Comparison of ENCODE assay signal across 26 mouse cellular contexts in the genomic region with DNA sequence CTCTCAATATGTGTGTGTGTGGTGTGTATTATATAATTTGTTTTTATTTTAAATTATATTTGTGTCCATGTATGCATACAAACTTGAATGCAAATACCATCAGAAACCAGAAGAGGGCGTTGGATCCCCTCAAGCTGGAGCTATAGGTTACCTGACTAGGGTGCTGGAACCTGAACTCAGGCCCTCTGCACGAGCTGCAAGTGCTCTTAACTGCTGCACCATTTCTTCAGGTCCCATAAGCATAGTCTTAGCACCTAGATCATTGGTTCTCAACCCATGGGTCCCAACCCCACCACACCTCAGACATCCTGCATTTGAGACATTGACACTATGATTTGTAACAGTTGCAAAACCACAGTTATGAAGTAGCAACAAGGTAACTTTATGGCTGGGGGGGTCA. TPM values are rescaled to one million over a fixed set of nuclear protein-coding genes. Genes with fewer than 3 reads are reported as not detected.
DNase-seq lines count a peak whose midpoint lies in the region; ATAC-seq and TF ChIP-seq lines count a peak whose summit lies in the region.
"Had no signal": no experiment of that assay in that cellular context is flagged by ENCODE, and none has a peak within 500 bp of the region (broad histone marks: within the 10 kb centered on the region; RNA-seq: fewer than 3 reads in every experiment).

No protein-coding gene starts in this region.

- no peak for TF ChIP-seq EP300 in liver, postnatal 0 days (IDR thresholded peaks at IDR 0.05; ENCODE audit: low read depth)

- no peak overlapping the region for H3K4me3 ChIP-seq in liver, postnatal 0 days (ENCODE audit: low read depth, low read length)
- no peak overlapping the region for H3K4me3 ChIP-seq in liver, embryonic 12.5 days
- H3K4me3 ChIP-seq: embryonic facial prominence, embryonic 10.5 days; heart, embryonic 15.5 days; hindbrain, embryonic 15.5 days; liver, embryonic 13.5 days; midbrain, embryonic 12.5 days; neural tube, embryonic 12.5 days had no signal

- 51% methylated on average over 2 of the region's 2 CpGs for WGBS in liver, postnatal 0 days (ENCODE audit: insufficient replicate concordance)
- WGBS in liver, embryonic 12.5 days (ENCODE audit: insufficient replicate concordance), result 49% methylated on average over 2 of the region's 2 CpGs

- no peak overlapping the region for H3K9ac ChIP-seq in liver, postnatal 0 days (replicated peaks)
- no peak overlapping the region for H3K9ac ChIP-seq in liver, embryonic 12.5 days
- H3K9ac ChIP-seq: heart, embryonic 15.5 days; hindbrain, embryonic 15.5 days; liver, embryonic 13.5 days; midbrain, embryonic 12.5 days; neural tube, embryonic 12.5 days had no signal

- ATAC-seq in CD4-positive, CD25-positive, alpha-beta regulatory T cell, adult 4 months, result no peak
- ATAC-seq in liver, postnatal 0 days, result no peak
- ATAC-seq in liver, embryonic 12.5 days, result no peak

- peaks cover 12% of the 10 kb centered on the region for H3K27me3 ChIP-seq in liver, postnatal 0 days (ENCODE audit: insufficient read depth, low read length)
- peaks cover 35% of the 10 kb centered on the region for H3K27me3 ChIP-seq in liver, embryonic 12.5 days (replicated peaks)

- no peaks in the 10 kb centered on the region for H3K9me3 ChIP-seq in liver, postnatal 0 days (ENCODE audit: low read length)
- no peaks in the 10 kb centered on the region for H3K9me3 ChIP-seq in liver, embryonic 12.5 days (replicated peaks)
- H3K9me3 ChIP-seq: embryonic facial prominence, embryonic 10.5 days; heart, embryonic 15.5 days; hindbrain, embryonic 15.5 days; liver, embryonic 13.5 days; midbrain, embryonic 12.5 days; neural tube, embryonic 12.5 days had no signal

- H3K36me3 ChIP-seq in liver, postnatal 0 days (replicated peaks; ENCODE audit: insufficient read depth, low read length), result no peaks in the 10 kb centered on the region
- H3K36me3 ChIP-seq in liver, embryonic 12.5 days, result no peaks in the 10 kb centered on the region
- H3K36me3 ChIP-seq: embryonic facial prominence, embryonic 10.5 days; heart, embryonic 15.5 days; hindbrain, embryonic 15.5 days; liver, embryonic 13.5 days; midbrain, embryonic 12.5 days; neural tube, embryonic 12.5 days had no signal

- H3K4me1 ChIP-seq in liver, postnatal 0 days (ENCODE audit: insufficient read depth), result peaks cover 20% of the 10 kb centered on the region
- peaks cover 50% of the 10 kb centered on the region for H3K4me1 ChIP-seq in liver, embryonic 12.5 days

- peak; percentile 25 for TF ChIP-seq CTCF in liver, postnatal 0 days (IDR thresholded peaks at IDR 0.05; ENCODE audit: low read depth)

- peak; percentile 50 for DNase-seq in CD4-positive, CD25-positive, alpha-beta regulatory T cell, adult 2 months (ENCODE audit: low read depth, low spot score)
- DNase-seq in liver, postnatal 0 days, result no peak
- DNase-seq in A20 (ENCODE audit: low read depth, low spot score) (peak; percentile 60), ZHBTc4 (ENCODE audit: low read depth, low spot score) (peak; percentile 50)
- DNase-seq in adrenal gland, adult (ENCODE audit: inconsistent age in 2 of 2, low spot score in 1 of 2), result no peak
- DNase-seq in frontal cortex, adult 2 months (ENCODE audit: extremely low spot score in 1 of 2, low spot score in 1 of 2), result no peak
- DNase-seq: adrenal gland, postnatal 36 days; cerebellum, adult 8-10 months; gastrocnemius, postnatal 10 days; heart, adult 18-20 months; heart, postnatal 4 days; kidney, adult 18-20 months; kidney, postnatal 25 days; liver, embryonic 13.5 days; lung, postnatal 36 days; right cerebral cortex, adult 18-20 months; thymus, postnatal 36 days had no signal

- H3K4me2 ChIP-seq in liver, postnatal 0 days (ENCODE audit: low read depth, low read length), result no peak overlapping the region
- no peak overlapping the region for H3K4me2 ChIP-seq in liver, embryonic 12.5 days
- H3K4me2 ChIP-seq: heart, embryonic 15.5 days; hindbrain, embryonic 15.5 days; liver, embryonic 13.5 days; midbrain, embryonic 12.5 days; neural tube, embryonic 12.5 days had no signal

- H3K27ac ChIP-seq in liver, postnatal 0 days (ENCODE audit: low read depth), result 0 out of 2 replicates have a peak overlapping the region, but pooled peaks have one; percentile 24
- H3K27ac ChIP-seq in liver, embryonic 12.5 days, result no peak overlapping the region
- H3K27ac ChIP-seq: embryonic facial prominence, embryonic 10.5 days; heart, embryonic 15.5 days; hindbrain, embryonic 15.5 days; liver, embryonic 13.5 days; midbrain, embryonic 12.5 days; neural tube, embryonic 12.5 days had no signal

RNA-seq across cellular contexts. Expression of gene Ltb, which starts 2.5 kb away (rescaled TPM):
- polyA plus RNA-seq in CD4-positive, CD25-positive, alpha-beta regulatory T cell, adult 4 months (2017; shearing (Covaris generic)), result 100 to 1,000 TPM; 154 to 344 TPM
- 5.3 and 6.0 TPM in 2 replicates for polyA plus RNA-seq in liver, postnatal 0 days (2015; fragmentation: Nextera tagmentation; extraction: Ambion mirVana)
- 1.2 and 1.3 TPM in 2 replicates for polyA plus RNA-seq in liver, embryonic 12.5 days (2016; fragmentation: Nextera tagmentation; extraction: Ambion mirVana)
- polyA plus RNA-seq in frontal cortex, adult 2 months (2012; rRNA removed), result 0.78 and 0.88 TPM in 2 replicates

RNA-seq across cellular contexts. Expression of gene Lst1, which starts 3.5 kb away (rescaled TPM):
- 10 to 100 TPM in 1 of 2 experiments, 1 to 10 TPM in 1; 7.3 to 10.0 TPM for polyA plus RNA-seq in CD4-positive, CD25-positive, alpha-beta regulatory T cell, adult 4 months (2017; shearing (Covaris generic))
- polyA plus RNA-seq in liver, postnatal 0 days (2015; fragmentation: Nextera tagmentation; extraction: Ambion mirVana), result 41.2 and 44.2 TPM in 2 replicates
- polyA plus RNA-seq in liver, embryonic 12.5 days (2016; fragmentation: Nextera tagmentation; extraction: Ambion mirVana), result 20.8 and 23.7 TPM in 2 replicates
- 14.3 and 20.7 TPM in 2 replicates for polyA plus RNA-seq in frontal cortex, adult 2 months (2012; rRNA removed)

RNA-seq across cellular contexts. Expression of gene Tnf, which starts 10.1 kb away (rescaled TPM):
- 10 to 100 TPM; 15.3 to 23.5 TPM for polyA plus RNA-seq in CD4-positive, CD25-positive, alpha-beta regulatory T cell, adult 4 months (2017; shearing (Covaris generic))
- 0.59 and 0.75 TPM in 2 replicates for polyA plus RNA-seq in liver, postnatal 0 days (2015; fragmentation: Nextera tagmentation; extraction: Ambion mirVana)
- polyA plus RNA-seq in liver, embryonic 12.5 days (2016; fragmentation: Nextera tagmentation; extraction: Ambion mirVana), result 0.33 and 0.36 TPM in 2 replicates
- 0.11 and 0.14 TPM in 2 replicates for polyA plus RNA-seq in frontal cortex, adult 2 months (2012; rRNA removed)
- polyA plus RNA-seq: embryonic facial prominence, embryonic 10.5 days; forebrain, embryonic 11.5 days; heart, embryonic 15.5 days; hindbrain, embryonic 15.5 days; limb, embryonic 11.5 days; midbrain, embryonic 12.5 days; neural tube, embryonic 12.5 days had no signal

RNA-seq across cellular contexts. Expression of gene Lta, which starts 13.4 kb away (rescaled TPM):
- polyA plus RNA-seq in CD4-positive, CD25-positive, alpha-beta regulatory T cell, adult 4 months (2017; shearing (Covaris generic)), result 10 to 100 TPM; 82.7 to 99.0 TPM
- polyA plus RNA-seq in liver, postnatal 0 days (2015; fragmentation: Nextera tagmentation; extraction: Ambion mirVana), result not detected in 2 replicates
- 0.12 TPM in 1 of 2 replicates, not detected in the other for polyA plus RNA-seq in liver, embryonic 12.5 days (2016; fragmentation: Nextera tagmentation; extraction: Ambion mirVana)
- polyA plus RNA-seq in frontal cortex, adult 2 months (2012; rRNA removed), result 0.06 and 0.17 TPM in 2 replicates
- polyA plus RNA-seq: embryonic facial prominence, embryonic 10.5 days; forebrain, embryonic 11.5 days; midbrain, embryonic 12.5 days; neural tube, embryonic 12.5 days had no signal

RNA-seq across cellular contexts. Expression of gene Aif1, which starts 15.9 kb away (rescaled TPM):
- 1 to 10 TPM; 1.8 to 3.7 TPM for polyA plus RNA-seq in CD4-positive, CD25-positive, alpha-beta regulatory T cell, adult 4 months (2017; shearing (Covaris generic))
- polyA plus RNA-seq in liver, postnatal 0 days (2015; fragmentation: Nextera tagmentation; extraction: Ambion mirVana), result 34.1 and 39.1 TPM in 2 replicates
- 10.5 and 11.6 TPM in 2 replicates for polyA plus RNA-seq in liver, embryonic 12.5 days (2016; fragmentation: Nextera tagmentation; extraction: Ambion mirVana)
- polyA plus RNA-seq in frontal cortex, adult 2 months (2012; rRNA removed), result 11.2 and 17.2 TPM in 2 replicates

Comparison
In these comparisons a context has a peak if more than half of its experiments do, and no peak if none do; other contexts are left out.
1. DNase-seq: peak in CD4-positive, CD25-positive, alpha-beta regulatory T cell, adult 2 months (single experiment), A20 (single experiment) and ZHBTc4 (single experiment); none in liver, postnatal 0 days (single experiment), adrenal gland, adult (0 of 2) and frontal cortex, adult 2 months (0 of 2).
2. RNA of gene Ltb, which starts 2.5 kb away (polyA plus RNA-seq): 154 to 344 TPM in CD4-positive, CD25-positive, alpha-beta regulatory T cell, adult 4 months; 5.3 to 6.0 TPM in liver, postnatal 0 days, 1.2 to 1.3 TPM in liver, embryonic 12.5 days and 0.78 to 0.88 TPM in frontal cortex, adult 2 months; every median in the first group is over 10 times any median in the second.